Mouse (Mus musculus) cerebellum, postnatal 25 days (tissue): Measurements from ENCODE around the gene Rfxank.

ENCODE experiments used
- DNase-seq, 2 experiments: peaks; one replicate each; pipeline ENCODE4 v3.0.0; 2021; ENCODE audit warnings: mixed read lengths in 2 of 2

The Rfxank gene

DNA sequence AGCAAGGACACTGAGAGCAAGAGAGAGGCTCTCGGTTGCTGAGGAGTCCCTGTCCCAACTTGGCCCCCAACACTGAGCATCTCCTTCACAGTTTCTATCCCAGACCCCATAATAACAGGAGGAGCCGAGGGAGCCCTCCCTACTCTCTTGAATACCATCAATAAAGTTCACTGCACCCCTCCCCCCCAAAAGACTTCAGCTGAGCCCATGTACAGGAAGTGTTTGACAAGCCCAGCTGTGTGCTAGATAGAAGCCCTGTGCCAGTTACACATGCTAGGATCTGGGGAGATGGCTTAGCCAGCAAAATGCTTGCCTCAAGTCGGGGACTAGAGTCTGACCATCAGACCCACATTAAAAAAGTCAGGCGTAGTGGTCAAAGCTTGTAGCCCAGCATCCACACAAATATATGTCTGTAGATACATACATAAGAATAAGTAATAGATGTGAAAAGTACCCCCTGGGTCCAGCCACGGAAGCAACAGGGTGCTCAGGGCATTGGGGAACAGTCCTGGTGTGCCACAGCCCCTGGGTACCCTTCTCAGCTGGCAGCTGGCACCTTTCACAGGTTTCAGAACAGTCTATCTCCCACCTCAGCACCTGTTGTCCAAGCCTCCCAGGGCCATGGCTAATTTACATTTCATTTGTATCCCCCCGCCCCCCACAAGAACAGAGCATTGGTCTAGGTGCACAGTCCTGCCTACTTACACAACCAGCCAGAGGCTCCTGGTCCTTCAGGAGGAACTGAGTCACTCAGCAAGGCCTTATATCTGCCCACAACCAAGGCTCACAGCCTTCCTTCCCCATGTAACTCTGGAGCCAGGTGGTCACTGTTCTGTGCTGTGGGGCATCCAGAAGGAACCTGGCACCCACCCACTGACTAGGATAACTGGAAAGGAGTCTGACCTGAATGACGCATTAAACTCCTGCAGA, 9.0 kb upstream of the Rfxank start:
- DNase-seq, result no peak

DNA sequence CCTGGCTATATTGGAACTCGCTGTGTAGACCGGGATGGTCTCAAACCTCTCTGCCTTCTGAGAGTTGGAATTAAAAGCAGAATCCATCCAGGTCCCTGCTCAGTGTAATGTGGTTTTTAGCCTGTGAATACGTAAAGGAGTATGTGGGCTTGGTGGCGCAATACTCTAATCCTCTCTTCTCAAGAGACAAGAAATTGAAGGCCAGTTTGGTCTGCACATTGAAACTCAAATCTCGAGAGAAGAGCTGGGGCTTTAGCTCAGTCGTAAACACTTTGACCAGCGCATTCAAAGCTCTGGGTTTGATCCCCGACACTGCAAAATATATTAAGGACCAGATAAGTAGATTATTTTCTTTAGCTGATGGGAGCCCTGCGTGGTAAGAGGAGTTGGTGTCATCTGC, 1.0 kb upstream of the Rfxank start:
- no peak for DNase-seq

DNA sequence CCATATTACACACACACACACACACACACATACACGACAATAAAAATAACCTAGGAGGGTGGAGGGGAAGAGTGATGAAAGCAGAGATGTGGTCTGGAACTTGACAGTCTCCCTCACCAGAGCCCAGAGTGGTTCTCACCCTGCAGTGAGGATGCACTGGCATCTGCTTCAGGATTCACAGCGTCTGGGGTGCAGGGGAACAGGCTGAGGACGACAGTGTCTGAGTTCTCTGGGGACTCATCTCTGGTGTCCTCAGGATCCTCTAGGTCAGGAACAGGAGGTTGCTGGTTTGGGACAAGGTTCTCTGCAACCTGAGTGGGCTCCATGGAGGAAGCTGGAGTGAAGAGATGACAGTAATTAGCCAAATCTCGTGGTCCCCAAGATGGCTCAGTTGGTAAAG, 1.1 kb downstream of the Rfxank start:
- DNase-seq, result no peak

DNA sequence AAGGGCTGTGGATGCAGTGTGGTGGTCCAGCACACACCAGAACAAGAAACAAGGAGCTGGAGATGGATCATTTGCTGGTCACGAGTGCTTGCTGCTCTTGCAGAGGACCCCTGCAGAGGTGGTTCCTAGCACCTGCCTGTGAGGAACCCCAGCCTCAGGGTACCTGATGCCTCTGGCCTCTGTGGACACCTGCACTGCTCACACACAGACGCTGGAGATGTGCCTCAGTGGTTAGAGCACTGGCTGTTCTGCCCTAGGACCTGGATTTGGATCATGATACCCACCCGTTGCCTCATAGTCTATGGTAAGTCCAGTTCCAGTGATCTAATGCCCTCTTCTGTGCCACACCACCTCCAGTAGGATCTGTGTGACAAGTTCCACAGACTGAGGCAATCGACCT, 2.4 kb downstream of the Rfxank start:
- no peak for DNase-seq

DNA sequence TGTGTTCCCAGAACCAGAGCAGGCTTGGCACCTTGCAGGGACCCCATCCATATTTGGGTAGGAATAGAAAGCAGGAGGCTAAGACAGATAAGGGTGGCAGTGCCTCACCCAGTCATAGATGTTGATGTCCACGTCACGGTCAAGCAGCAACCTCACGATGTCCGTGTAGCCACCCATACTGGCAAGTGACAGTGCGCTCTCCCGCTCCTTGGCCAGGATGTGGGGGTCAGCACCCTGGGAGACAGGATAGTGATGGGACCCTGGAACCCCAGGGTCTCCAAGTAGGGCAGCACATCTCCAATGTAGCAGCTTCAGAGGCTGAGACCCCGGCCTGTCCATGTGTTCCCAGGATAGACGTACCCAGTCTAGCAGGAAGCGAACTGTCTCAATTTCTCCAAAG, 4.0 kb downstream of the Rfxank start:
- DNase-seq, result no peak

DNA sequence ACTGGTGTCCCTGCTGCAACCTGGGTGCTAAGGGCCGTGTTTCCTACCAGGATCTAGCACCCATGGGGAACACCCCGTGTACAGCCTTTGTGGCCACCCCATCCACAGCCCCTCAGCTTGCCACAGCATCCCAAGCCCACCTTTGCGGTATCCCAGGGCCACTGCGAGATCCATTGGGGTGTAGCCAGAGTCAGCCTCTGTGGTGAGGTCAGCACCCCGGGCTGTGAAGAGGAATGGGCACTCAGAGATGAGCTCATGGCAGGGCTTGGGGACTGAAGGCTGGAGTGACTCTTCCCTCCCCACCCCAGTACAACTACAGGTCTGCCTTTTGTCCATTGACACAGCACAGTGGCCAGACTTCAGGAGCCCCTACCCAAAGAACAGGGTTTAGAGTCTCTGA, 4.9 kb downstream of the Rfxank start:
- no peak for DNase-seq

DNA sequence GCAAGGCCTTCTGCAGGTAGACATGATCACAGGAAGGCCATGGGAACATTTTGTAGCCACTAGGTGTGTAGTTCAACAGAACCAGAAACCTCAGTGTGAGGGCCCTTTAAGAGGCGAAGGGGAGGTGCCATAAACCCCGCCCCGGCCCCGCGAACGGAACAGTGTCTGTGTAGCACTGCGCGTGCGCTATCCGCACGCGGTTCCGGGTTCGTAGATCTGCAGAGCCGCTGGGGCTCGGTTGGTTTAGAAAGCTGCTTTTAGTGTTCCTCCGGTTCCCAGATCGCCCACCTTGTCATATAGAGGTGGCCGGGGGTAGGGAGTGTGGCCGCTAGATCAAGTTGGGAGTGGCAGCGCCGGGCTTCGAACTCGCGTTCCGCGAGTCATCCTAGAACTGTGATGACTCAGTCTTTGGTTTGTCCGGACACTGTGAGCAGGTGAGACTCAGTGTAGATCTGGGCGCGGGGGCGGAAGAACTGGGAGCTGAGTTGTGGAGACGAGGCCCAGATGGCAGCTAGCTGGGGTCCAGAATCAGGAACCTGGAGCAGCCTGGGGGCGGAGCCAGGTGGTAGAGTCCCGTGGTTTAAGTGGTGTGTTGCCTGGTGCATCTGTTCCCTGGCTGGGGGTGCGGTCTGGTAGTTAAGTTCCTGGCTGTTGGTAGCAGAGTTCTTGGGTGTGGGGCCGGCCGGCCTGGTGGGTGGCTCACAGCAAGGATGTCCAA, 7.6 kb downstream of the Rfxank start, which contains the start of gene Nr2c2ap:
TSS of gene Nr2c2ap (plus strand) at position 168 of the 718 bp plus-strand sequence.
- DNase-seq, result peak; percentile 81 to 91

DNA sequence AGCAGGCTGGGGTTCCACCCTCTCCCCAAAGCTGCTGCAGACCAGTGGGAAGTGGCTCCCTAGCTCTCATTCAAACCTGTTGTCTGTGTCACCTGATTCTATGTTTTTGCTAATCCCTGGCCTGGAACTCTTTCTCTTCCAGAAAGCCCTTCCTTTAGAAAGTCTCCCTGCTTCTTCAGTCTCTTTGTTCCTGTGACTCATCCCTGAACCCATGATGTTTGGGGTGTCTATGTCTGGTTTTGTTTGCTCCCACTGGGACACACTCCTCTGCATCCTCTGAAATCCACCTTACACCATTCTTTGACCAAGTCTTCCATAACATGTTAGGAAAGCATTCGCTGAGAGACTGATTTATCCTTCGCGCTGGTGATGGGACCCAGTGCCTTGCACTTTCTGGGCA, 8.9 kb downstream of the Rfxank start:
- DNase-seq, result no peak

DNA sequence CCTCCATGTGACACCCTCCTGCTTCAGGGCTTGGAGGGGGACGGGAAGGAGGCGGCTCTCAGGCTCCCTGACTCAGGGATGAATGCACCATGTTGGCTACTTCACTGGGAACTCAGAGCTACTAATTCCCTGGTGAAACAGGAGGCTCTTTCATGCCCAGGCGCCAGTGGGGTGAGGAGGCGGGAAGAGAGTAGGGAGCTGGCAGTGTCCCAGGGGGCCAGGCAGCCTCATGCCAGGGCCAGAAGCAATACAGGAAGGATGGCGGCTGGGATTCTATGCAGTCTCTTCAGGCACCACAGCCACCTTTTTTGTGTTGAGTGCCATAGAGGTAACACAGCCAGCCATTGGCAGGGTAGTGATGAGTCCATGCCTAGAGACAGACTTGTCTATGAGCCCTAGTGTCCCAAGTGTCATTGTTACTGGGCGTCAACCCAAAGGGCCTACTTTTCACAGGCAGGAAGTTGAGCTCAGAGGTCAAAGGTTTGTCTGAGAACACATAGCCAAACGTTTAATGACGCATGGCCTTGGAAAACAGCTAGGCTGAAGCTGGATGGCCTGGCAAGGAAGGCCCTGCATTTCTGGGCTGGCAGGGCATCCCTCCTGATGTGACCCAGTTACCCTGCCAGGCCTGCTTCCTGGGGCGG, 9.5 kb downstream of the Rfxank start:
- peak; percentile 50 to 71 for DNase-seq

DNA sequence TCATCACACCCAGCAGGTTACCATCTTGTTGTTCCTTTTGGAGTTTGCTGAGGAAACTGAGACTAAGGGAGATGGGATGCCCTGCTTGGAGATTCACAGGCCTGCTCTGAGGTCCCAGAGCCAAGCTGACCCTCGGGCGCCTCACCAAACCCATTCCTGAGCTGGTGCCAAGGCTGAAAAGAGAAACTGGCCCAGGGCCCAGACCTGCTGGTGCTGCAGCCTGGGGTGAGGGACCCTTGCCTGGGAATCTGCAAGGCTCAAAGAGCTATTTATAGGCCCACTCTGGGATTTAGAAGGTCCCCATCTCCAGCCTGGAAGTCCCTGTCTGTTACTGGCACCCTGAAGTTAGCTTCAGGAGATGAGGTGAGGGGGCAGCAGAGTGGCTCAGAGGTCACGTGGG, 10.5 kb downstream of the Rfxank start:
- DNase-seq, result peak; percentile 41 to 60

DNA sequence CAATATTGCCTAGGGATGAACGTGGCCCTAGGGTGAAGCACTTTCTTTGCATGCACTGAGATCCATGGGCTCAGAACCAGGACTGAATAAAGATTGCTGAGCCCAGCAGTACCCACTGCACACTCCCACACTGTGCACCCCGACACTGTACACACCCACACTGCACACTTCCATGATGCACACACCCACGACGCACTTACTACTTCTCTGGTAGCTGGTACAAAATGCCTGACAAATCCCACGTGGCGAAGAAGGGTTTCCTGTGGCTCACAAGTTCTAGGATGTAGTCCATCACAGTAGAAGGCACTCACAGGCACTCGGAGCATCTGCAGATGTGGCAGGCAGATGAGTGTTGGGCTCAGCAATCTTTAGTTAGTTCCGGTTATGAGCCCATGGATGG, 14.0 kb downstream of the Rfxank start:
- DNase-seq, result no peak

DNA sequence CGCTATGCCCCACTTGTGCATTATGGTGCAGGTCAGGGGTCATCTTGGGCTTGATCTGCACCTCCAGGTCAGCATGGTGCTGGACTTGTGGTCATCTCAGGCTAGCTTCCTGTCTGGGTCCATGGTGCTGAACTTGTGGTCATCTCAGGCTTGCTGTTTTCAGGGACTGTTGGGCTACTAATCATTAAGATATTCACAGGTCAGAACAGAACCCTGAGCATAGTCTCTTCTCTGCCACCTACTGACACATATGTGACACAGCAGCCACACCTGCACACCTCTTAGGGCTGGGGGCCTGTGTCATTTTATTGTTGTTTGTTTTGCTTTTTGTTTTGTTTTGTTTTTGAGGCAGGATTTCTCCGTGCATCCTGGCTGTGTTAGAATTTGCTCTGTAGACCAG, 16.1 kb downstream of the Rfxank start:
- DNase-seq, result peak in 1 of 2 experiments; percentile 36

DNA sequence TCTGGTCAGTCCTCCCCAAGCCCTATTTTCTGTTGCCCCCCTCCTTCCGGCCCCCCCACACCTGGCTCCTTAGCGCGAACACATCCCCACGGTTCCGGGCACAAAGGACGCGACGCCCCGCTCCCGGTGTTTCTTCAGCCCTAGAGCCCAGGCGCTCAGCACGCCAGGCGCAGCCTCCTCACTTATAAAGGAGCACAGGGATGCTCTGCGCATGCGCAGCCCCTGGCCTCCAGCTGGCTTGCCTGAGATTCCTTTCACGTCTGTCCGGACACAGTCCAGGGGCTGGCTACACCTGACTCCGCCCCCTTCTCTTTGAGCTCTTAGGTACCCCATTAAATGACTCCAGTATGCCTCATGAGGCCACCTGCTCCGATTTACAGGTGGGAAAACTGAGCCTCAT, 18.3 kb downstream of the Rfxank start, which contains the start of gene Ncan:
TSS of gene Ncan (minus strand) at position 207 of the 400 bp plus-strand sequence.
- DNase-seq, result peak; percentile 92 to 94

DNA sequence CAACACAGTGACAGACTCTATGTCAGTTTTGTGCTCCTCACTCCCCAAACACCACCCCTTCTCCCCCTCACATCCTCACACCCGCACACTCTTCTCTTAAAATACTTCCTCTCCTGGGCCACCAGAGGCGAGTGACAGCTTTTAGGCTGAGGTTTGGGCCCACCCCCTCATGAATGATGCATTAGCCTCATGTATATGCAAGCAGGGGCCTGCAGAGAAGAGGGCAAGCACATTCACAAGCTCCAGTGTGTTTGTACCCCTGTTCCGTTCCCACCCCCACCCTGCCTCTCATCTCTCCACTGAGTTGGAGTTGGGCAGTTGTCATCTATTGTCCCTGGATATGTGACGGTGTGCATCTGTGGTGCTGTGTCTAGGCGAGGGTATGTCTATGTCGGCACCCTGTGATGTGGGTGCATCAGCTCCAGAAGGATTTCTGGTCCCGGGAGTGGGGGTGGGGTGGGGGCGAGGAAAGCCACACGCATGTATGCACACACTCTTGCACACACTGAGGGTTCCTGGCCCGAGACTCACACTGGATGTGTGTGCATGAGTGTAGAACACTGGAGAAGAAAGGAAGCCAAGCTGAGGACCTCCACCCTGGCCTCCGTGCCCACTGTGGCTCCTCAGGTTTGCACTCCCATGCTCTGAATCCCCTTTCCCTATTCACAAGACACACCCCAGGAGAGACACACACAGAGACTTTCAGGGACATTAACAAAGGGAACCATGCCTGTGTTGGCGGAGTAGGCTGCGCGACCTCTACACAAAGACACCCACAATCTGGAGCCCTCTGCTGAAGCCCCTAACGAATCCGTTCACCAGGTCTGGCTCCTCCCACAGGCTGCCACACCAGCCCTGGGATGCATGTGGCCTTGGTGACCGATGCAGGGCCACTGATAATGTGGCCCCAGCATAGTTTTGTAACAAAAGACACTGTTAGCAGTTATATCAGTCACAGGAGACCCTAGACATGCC, 19.9 kb downstream of the Rfxank start:
- DNase-seq, result no peak

DNA sequence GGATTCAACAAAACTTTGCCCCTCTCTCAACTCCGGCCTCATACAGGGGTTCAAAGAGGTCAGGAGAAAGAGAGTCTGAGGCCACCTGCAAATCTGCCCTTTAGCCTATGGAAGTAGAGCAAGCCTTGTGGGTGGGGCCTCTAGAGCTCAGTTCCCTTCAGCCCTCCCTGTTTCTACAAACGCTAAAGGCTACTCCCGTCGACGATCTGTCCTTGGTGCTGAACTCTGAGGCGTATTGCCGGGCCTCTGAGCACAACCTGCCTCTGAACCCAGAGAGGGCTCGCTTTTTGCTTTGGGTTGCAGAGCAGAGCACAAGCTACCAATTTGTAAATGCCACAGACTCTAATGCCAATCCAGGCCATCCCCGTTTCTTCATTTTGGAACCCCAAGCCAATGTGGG, 21.3 kb downstream of the Rfxank start:
- no peak for DNase-seq

DNA sequence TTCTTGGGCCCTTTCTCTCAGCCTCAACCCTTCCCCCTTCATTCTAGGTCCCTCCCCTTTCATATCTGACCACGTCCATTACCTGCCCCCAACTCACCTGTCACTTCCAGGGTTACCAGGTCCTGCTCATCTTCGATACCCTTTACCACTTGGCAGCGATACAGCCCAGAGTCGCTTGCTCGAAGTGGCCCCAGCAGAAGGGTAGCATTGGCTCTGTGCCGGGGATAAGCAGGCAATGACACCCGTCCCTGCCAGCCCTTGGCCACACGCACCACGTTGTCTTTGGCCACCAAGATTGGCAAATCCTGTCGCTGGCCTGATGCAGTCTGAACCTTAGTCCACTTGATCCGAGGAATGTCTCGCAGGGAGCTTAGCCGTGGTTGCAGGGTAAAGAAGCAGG, 24.1 kb downstream of the Rfxank start:
- DNase-seq, result no peak

DNA sequence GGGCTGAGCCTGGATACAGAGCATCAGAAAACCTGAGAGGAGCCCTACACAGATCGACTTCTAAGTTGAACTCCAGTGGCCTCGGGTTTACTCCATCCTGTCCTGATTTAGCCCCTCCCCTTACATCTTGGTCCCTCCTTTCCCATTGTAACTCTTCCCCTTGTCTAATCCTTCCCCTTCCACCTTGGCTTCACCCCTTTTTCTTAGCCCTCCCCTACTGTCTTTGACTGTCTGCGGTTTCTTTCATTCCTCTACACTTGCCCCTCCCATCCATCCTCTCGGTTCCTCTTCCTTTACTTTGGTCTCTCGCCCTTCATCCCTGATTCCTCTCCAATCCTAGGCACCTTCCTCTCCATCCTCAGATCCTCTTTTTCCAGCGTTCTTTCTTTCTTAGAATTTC, 24.5 kb downstream of the Rfxank start:
- DNase-seq, result no peak

DNA sequence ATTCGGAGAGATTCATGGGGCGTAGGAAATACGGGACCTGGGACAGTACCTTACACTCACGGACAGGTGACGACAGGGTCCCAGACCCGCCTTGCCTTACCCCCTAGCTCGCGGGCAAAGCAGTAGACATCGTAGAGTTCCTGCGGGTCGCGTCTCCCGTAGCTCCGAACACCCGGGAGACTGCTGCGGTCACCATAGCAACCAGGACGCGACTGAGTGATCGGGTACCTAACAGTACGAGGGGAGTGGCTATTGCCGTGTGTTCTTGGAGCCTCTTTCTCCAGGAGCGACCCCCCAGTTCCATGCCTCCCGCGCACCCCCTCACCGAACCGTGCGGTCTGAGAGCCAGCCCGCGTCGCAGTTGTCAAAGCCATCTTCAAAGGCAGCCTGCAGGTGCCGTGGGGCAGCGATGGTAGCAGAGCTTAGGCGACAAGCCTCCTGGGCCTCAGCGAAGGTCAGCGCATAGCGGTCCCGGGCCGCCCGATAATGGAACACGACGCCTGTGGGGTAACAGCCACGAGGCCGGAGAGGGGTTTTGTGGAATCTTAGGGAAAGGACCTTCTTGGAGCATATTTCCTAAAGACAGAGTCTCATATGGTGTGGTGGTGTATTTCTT, 26.4 kb downstream of the Rfxank start:
- DNase-seq, result no peak

DNA sequence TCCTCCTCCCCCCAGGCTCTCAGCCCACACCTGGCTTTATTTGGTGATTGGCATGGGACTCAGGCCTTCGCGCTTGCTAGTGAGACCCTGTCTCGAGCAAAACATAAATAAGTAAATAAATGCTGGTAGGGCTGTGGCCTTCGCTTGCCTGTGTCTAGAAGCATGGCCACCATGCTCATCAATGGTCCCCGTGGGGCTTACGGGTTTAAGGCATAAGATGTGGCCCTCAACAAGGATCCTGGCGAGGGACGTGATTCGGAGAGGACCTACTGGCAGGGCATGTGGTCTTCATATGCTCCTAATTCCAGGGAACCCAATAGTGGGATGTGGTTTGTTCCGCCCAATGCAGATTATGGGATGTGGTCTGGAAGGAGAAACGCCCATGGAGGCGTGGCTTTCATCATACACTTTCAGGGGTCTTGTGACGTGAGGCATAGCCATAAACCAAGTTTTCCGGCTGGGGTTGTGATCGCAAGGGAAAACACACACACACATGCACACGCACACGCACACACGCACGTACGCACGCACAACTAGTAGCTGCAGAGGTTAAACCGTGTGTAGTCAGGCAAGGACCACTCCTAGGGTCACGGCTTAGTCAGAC, 27.7 kb downstream of the Rfxank start:
- DNase-seq, result no peak

DNA sequence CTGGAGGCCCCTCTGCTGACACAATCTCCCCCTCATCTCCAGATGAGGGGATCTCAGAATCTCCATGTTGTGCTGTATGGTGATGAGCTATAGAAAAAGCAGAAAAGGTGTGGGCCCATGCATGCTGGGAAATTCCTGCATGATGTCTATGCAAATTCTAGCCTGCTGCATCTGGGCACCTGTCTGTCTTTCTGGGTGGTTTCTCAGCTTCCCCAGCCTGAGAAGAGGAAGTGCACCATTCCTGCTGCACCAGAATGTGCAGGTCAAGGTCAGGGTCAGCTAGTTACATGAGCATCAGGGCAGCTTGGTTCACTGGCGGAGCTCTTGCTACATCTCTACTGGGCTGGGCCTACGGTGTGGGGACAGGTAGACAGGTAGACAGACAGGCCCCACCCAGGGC, 28.5 kb downstream of the Rfxank start:
- DNase-seq, result no peak

DNA sequence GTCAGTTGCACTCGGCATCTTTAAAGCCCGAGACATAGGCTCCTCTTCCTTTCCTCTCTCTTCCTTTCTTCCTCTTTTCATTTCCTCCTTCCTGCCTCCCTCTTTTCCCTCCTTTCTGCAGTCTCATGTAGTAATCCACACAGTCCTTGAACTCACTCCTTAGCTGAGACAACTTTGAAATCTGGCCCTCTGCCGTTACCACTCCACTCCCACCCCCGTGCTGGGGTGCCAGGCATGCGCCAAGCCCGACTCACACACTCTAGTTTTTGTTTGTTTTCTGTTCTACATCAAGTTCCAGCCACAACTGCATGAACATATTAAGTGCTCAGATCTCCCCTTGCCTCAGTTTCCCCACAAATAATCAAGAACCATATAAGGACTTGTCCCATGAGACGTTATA, 34.0 kb downstream of the Rfxank start:
- DNase-seq, result no peak
